Mouse (Mus musculus) gonadal fat pad, adult 2 months (tissue): ENCODE measurements at regions not wholly inside any gene's neighbourhood (a gene's known extent, or its start where the extent isn't known, plus 50 kb on each side); places are given as distances from the start of the nearest gene placed in this dataset.
"Not testable (repeated sequence)": the region's sequence is repeated elsewhere in the genome, so short reads cannot be mapped to it uniquely, and the experiment has no call there.

Experiments used
- DNase-seq: peaks from one replicate; pipeline ENCODE4 v3.0.0-alpha.2; 2012; ENCODE audit warnings: low read depth

DNA sequence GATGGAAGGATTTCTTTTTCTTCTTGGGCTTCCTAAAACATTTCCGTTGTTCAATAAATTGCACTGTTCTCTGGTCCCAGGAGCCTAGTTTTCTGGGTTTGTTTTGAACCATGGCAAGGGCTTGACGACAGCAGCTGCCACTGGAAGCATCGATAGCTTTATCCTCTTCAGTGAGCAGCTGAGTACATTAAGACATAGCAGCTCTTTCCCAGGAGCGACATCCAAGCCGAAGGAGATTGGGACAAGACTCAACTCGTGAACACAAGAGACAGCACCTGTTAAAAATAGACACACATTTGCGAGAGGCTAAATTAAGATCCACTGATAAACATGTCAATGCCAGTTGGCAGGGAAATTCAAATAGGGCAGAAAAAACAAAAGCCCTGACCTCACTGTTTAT, 194.7 kb upstream of the Rhobtb1 start:
- DNase-seq = no peak

DNA sequence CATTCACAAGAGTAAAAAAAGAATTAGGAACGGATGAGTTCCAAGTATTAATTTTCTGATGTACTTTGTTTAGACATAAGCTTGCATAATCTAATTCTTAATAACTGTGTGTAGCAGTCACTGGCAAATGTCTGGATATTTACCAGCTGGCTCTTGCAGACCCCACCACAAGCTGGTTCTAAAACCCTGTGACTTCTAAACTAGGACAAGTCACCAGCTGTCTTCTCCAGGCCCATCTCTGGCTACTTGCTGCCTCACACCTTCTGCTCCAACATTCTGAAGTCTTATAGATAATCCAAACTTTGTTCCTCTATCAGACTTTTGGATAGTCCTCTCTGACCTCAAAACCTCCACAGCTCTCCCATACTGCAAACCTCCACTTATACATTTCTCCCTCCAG, 189.9 kb upstream of the Rhobtb1 start:
- no peak for DNase-seq

DNA sequence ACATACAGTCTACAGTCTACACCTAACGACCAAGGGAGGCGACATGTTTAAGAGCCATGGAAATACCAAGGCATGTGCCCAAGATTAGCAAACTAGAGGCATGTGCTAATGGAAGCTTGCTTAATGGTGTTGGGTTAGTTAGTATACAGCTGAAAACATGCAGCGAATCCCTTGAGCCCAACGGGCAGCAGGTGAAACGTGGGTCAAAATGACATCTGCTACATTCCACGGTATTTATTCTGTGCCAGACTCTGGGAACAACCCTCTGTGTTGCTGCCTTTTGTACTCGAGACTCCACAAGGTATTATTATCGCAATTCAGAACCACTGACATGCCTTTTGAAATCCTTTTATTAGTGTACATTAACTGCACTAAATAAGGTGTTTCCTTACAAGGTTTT, 188.1 kb upstream of the Rhobtb1 start:
- DNase-seq = peak; percentile 20

DNA sequence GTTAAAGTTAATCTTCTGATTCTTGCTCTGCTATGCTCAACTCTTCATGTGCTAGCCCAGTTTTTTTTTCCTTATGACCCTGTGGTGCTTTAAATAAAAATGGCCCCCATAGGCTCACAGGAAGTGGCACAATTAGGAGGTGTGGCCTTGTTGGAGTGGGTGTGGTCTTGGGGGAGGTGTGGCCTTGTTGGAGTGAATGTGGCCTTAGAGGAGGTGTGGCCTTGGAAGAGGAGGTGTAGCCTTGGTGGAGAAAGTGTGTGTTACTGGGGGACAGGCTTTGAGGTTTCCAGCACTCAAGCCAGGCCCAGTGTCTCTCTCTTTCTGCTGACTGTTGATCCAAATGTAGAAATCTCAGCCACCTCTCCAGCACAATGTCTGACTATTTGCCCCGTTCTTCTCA, 186.0 kb upstream of the Rhobtb1 start:
- no peak for DNase-seq

GRCm38 (mm10) chr10:68967976-68968968, 183.0 kb upstream of the Rhobtb1 start:
- no peak for DNase-seq

- DNase-seq = no peak
Measured at GRCm38 (mm10) chr10:68970521-68970920, 180.7 kb upstream of the Rhobtb1 start.

- DNase-seq = no peak
Measured at GRCm38 (mm10) chr10:68974771-68975170, 176.5 kb upstream of the Rhobtb1 start.

DNA sequence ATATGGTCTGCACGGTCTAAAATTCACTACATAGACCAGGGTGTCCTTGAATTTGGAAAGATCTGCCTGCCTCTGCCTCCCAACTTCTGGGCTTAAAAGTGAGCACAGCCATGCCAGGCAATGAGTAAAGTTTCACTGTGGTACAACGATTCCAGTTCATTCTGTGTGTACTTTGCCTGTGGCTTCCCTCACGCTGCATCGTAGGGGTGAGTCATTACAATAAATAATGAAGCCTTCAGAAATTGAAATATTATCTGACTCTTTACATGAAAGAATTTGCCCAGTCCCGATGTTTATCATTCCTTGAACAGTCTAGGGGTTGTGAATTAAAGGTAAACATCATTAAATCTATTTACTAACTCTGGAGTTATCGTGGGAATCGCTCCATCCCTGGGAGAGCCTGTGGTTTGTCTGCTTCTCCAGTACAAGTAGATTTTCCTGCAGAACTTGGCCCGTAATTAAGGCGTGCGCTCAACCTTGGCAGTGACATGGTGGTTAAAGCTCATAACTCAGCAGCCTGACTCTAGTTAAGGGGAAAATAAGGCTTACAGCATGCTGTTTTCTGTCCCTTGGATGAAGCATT, 174.7 kb upstream of the Rhobtb1 start:
- no peak for DNase-seq

DNA sequence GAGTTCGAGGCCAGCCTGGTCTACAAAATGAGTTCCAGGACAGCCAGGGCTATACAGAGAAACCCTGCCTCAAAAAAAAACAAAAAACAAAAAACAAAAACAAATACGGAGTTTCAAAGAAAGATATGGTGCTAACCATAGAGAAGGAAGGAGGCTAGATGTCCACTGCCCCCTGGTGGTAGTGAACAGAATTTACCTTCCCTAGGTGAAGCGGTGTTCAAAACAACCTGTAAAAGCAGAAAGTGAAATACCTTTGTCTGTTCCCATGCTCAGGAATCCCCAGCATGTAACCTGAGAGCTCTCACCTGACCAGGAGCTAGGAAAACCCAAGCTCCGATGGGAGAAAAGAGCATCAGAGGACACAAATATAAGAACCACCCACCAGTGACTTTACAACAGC, 173.1 kb upstream of the Rhobtb1 start:
- no peak for DNase-seq

- DNase-seq = no peak
Measured at GRCm38 (mm10) chr10:68979949-68980348, 171.3 kb upstream of the Rhobtb1 start.

GRCm38 (mm10) chr10:68982288-68982687, 168.9 kb upstream of the Rhobtb1 start:
- DNase-seq = no peak

DNA sequence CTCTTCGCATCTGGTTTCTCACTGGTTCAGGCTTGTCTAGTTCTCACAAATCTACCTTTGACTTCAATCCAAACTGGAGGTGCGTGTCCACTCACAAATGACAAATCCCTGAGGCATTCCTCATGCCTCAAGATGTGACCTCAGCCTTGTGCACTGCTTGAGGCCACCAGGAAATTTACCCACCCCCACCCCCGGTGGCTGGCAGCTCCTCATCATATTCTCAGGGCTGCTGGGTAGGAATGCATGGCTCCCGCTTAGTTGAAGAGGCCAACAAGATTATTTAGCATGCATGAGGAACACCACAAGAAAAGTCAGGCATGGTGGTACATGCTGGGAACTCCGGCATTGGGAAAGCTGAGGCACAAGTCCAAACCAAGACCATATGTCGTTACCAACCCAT, 160.7 kb upstream of the Rhobtb1 start:
- DNase-seq = no peak

- DNase-seq = no peak
Measured at GRCm38 (mm10) chr10:68999610-69000009, 151.6 kb upstream of the Rhobtb1 start.

GRCm38 (mm10) chr10:69001654-69002435, 149.4 kb upstream of the Rhobtb1 start:
- no peak for DNase-seq

DNA sequence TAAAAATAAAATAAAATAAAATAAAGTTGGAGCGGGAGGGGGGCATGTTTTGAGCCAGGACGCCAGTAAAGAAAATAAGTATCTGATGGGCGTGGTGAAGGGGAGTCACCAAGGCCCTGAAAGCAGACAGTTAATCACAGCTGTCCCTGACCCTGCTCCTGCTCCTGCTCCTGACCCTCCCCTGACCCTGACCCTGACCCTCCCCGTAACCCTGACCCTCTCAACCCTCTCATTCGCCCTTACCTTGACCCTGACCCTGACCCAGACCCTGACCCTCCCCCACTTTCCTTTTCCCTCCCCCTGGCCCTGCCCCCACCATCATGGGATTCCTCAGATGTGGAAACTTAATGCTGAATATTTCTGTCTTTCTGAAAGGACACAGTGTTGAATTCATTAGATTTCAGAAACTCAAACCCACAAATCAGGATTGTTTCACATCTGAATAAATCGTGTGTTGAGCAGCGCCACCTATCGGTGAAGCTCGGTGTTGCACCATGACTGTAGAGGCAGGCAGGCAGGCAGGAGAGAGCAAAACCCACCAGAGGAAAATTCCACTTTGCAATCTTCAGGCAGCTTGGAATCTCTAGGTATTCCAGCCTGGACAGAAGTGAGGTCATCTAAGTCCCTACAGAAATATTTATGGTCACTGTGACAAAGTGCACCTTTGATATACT, 145.9 kb upstream of the Rhobtb1 start:
- DNase-seq = no peak

DNA sequence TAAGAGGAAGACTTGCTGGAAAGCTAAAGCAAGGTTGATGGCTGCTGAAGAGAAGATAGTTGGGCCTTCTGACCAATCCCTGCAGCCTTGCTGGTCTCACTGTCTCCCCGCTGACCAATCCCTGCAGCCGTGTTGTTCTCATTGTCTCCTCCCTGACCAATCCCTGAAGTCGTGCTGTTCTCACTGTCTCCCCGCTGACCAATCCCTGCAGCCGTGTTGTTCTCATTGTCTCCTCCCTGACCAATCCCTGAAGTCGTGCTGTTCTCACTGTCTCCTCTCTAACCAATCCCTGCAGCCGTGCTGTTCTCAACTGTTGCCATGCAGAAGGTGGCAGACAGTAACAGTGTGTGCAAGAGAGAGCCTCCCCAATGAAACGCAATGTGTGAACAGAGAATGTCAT, 142.6 kb upstream of the Rhobtb1 start:
- DNase-seq = not testable (repeated sequence)

DNA sequence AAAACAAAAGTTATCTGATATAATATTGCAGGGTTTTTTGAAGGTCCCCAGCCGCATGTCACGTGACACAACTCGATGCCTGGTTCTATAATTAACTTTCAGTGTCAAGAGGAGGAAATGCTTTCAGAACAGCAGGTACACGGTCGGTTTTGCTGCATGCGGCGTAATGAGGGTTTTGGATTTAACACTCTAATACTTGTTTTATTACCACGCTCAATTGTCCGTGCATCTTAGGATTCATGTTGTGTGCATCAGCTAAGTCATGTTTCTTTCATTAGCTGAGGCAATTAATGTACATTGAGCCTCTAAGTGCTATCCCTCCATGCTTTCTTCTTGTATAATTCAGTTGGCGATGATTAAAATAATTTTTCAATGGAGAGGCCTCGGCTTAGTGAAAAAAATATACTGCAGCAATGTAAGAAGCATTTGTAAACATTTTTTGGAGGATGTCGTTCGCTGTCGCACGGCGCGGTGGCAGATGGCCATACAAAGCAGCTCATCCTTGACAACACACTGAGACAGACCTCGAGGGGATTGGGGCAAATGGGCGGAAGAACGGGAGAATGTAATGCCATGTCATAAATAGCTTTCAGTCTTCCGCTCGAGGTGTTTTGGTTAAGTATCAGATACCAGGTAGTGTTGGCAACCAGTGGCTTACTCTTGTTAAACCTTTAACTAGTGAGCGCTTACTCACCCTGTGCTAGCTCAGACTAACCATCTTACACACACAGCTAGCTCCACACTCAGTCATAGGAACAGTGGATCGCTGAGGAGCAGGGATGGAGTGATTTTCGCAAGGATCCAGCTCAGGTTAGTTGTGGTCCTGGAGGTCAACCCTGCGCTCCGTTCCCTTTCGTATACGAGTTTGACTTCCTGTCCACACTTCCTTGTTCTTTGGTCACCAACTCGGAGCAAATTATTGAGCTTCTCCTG, 130.2 kb upstream of the Rhobtb1 start:
- no peak for DNase-seq

- DNase-seq = no peak
Measured at GRCm38 (mm10) chr10:69033410-69033809, 117.8 kb upstream of the Rhobtb1 start.

DNA sequence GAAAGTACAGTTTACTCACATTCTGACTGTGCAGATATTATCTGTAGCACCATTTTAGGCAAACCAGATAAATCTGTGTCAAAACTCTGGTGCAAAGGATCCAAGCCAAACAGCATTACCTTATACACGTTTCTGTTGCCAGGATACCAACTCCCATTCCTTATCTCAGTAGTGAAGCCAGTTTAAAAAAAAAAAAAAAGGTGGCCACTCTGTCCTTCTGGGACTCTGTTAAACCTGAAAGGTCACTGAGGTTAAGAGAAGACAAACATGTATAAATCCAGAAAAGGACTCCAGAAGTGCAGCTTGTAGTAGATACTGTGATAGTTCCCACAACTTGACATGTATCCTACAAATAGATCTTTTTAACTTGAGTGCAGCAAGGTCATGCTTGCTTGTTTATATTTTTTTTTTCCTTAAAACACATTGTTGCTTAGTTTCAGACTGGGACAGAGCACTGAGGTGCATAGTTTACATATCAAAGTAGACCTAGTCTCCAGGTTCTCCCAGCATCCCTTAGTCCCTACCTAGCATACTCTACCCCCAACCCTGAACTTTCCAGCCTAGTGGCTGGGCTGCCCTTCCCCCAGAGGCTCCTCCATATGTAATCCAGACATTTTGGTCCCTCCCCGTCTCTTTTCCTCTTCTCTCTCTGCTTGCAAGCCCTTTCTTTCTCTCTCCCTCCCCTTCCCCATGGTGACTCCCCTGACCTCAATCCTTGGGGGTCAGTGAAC, 116.7 kb upstream of the Rhobtb1 start:
- DNase-seq = no peak

DNA sequence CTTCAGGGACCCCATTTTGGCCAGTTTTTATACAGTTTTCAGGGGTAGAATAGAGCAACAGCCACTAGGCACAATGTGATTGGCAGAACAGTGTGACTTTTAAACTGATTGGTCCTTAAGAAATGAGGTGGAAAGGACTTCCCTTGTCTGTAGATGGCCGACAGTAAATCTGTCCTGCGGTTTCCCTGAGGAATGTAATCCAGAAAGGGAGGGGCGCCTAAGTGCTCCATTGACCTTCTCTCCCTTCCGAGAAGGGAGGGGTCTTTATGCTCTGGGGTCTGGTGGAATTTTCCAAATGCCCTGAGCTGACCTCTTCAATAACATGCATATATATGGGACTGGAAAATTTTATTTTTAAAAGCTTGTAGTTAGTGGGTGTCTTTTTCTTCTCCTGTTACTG, 115.7 kb upstream of the Rhobtb1 start:
- not testable (repeated sequence) for DNase-seq
